Mouse (Mus musculus) cerebellum, adult 2 months (tissue): ENCODE results near the gene Dgke.
"Not testable (repeated sequence)": the region's sequence is repeated elsewhere in the genome, so short reads cannot be mapped to it uniquely, and the experiment has no call there.

ENCODE experiments used
- CTCF ChIP-seq: fragments of 200-500 bp; IDR thresholded peaks from 2 replicates; pipeline ENCODE4 v1.5.1; 2011; ENCODE audit warnings: low read depth, mild to moderate bottlenecking, control low read depth, low read length, moderate library complexity, borderline replicate concordance; ENCODE audit not compliant: insufficient read depth
- POLR2A ChIP-seq: fragments of 200-500 bp; IDR thresholded peaks from 2 replicates; pipeline ENCODE4 v1.6.1; 2011; ENCODE audit warnings: low read length, control low read depth, borderline replicate concordance; ENCODE audit not compliant: insufficient read depth

- TF ChIP-seq POLR2A, CTCF: not testable (repeated sequence)
Observed at GRCm38 (mm10) chr11:89090359-89090758, 23.7 kb upstream of the Dgke start.
